Mouse (Mus musculus): ENCODE results near the gene Eddm3b.

GRCm38 (mm10) chr14:51127648-51128258, 13.5 kb downstream of the Eddm3b start:
- TF ChIP-seq CTCF (IDR thresholded peaks at IDR 0.05; ENCODE audit: low read depth, low read length), result no peak
- no peak for TF ChIP-seq POLR2A (IDR thresholded peaks at IDR 0.05; ENCODE audit: borderline replicate concordance, low read depth, low read length)

Measured in bone marrow macrophage, adult 2 months (primary cell).